Mouse (Mus musculus): ENCODE measurements around the gene Spint5.
A peak's percentile ranks its signal among the peaks of the same experiment; 100 is the strongest.

Spint5 gene

GRCm38 (mm10) chr2:164737377-164738090 is 22.4 kb downstream of the Spint5 start:
- DNase-seq (ENCODE audit: low spot score), result no peak

GRCm38 (mm10) chr2:164739876-164740275 is 24.8 kb downstream of the Spint5 start:
- no peak for DNase-seq (ENCODE audit: low spot score)

- DNase-seq (ENCODE audit: low spot score), result no peak
Measured at GRCm38 (mm10) chr2:164744987-164745386, 29.9 kb downstream of the Spint5 start.

DNA sequence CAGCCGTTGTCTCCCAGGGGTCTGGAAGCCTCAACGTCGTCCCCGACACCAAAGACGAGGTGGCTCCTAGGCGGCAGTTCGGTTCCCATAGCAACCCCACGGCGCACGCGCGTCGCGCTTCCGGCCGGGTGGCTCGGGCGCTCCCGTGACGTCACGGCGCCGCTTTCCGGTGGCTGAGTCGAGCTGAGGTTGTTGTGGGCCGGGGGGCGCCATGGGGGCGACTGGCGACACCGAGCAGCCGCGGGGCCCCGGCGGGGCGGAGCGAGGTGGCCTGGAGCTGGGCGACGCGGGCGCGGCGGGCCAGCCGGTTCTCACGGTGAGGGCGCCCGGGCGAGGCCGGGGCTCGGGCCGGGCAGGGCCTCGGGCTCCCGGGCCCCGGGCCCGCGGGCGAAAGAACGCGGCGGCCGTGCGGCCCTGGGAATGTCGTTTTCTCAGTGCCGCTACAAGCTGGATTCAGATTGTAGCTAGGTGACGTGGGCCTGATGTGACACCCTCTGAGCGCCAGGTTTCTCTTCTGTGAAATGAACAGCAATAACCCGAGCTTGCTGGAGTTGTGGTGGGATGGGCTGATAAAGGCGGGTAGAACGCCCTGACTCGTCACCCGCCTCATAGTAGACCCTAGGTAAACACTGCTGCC is 30.9 kb downstream of the Spint5 start, which contains the start of the genes Wfdc3 and Dnttip1:
TSS of gene Wfdc3 (minus strand) at position 89 of the 637 bp plus-strand sequence.
TSS of gene Dnttip1 (plus strand) at position 141 of the 637 bp plus-strand sequence.
- DNase-seq (ENCODE audit: low spot score), result peak; percentile 89

DNA sequence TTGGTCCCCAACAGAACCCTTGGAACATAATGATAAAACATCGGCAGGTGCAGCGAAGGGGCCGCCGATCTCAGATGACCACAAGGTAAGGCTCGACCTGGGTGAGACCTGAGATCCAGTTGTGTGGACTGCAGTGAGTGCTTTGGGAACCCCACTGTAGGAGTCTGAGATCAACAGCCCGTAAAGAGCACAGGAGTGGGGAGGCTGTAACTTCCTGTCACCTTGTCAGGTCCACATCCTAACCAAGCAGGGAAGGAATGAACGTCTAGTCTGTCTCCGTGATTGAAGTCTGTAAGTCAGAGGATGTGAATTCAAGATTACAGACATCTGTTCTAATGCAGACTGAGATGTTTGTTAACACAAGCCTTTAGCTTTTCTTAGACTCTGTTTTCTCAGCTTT is 31.6 kb downstream of the Spint5 start:
- DNase-seq (ENCODE audit: low spot score), result no peak

- no peak for DNase-seq (ENCODE audit: low spot score)
Measured at GRCm38 (mm10) chr2:164748191-164748590, 33.1 kb downstream of the Spint5 start.

DNA sequence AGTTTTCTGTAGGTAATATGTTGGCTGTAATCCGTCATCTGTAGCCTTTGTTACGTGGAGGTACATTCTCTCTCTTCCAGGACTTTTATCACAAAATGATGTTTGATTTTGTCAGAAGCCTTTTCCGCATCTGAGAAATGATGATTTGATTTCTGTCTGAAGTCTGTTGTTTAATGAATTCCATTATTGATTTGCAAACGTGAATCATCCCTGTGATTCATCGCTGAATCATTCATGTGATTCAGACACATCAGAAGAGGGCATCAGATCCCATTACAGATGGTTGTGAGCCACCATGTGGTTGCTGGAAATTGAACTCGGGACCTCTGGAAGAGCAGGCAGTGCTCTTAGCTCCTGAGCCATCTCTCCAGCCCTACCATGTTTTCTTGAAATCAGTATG is 33.9 kb downstream of the Spint5 start:
- no peak for DNase-seq (ENCODE audit: low spot score)

GRCm38 (mm10) chr2:164752454-164752853 is 37.3 kb downstream of the Spint5 start:
- no peak for DNase-seq (ENCODE audit: low spot score)

- DNase-seq (ENCODE audit: low spot score), result no peak
Measured at GRCm38 (mm10) chr2:164754105-164754504, 39.0 kb downstream of the Spint5 start.

DNA sequence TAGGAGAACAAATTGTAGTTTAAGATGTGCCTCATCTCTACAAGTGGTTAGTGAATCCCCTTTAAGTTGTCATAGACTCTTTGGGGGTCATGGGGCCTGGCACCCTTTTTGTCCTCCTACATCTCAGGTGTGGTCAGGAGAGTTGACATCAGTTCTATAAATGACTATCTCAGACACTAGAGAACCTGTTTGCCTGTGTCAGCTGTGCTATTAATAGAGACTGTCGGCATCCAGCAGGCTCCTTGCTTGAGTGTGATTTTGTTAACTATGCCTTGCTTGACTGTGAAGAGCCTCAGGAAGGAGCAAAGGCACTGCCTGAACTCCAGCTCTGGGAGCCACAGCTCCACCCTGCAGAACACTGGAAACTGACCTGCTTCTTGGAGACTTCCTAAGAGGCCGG is 39.7 kb downstream of the Spint5 start:
- no peak for DNase-seq (ENCODE audit: low spot score)

- no peak for DNase-seq (ENCODE audit: low spot score)
Measured at GRCm38 (mm10) chr2:164757841-164758240, 42.7 kb downstream of the Spint5 start.

DNA sequence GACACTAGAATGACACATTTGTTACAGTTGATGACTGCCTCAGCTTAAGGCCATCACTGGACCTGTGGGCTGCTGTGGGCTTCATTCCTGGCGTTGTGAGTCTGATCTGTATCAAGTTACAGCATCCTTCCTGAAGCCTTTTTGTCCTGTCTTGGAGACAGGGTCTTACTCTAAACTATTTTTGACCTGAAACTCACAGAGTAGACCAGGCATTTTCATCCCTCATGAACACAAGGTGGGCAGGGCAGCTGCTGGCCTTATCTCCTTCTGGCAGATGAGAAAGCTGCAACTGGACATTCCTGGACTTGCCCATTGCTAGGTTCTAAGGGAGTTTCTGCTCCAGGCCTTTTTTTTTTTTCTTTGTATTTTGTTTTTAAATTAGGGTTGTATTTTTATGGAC is 43.6 kb downstream of the Spint5 start:
- no peak for DNase-seq (ENCODE audit: low spot score)

GRCm38 (mm10) chr2:164760059-164760833 is 45.1 kb downstream of the Spint5 start:
- DNase-seq (ENCODE audit: low spot score), result no peak

GRCm38 (mm10) chr2:164761502-164761901 is 46.4 kb downstream of the Spint5 start:
- no peak for DNase-seq (ENCODE audit: low spot score)

- no peak for DNase-seq (ENCODE audit: low spot score)
Measured at GRCm38 (mm10) chr2:164761971-164762370, 46.9 kb downstream of the Spint5 start.

DNA sequence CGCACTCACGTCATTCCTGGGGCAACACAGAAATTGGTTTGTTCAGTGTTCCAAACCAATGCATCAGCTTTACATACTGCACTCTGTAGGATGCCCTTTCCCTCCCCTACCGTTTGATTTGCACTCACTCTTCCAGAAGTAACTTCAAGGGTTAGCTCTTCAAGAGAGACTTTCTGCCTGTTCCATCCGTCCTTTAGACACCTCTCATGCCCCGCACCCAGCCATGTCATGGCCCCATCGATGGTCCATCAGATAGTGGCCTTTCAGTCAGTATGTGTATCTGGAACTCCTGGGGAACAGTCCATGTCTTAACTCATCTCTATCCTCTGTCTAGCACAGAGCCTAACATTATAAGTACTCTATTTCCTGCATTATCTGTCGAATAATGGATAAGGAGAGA is 47.5 kb downstream of the Spint5 start:
- DNase-seq (ENCODE audit: low spot score), result no peak

DNA sequence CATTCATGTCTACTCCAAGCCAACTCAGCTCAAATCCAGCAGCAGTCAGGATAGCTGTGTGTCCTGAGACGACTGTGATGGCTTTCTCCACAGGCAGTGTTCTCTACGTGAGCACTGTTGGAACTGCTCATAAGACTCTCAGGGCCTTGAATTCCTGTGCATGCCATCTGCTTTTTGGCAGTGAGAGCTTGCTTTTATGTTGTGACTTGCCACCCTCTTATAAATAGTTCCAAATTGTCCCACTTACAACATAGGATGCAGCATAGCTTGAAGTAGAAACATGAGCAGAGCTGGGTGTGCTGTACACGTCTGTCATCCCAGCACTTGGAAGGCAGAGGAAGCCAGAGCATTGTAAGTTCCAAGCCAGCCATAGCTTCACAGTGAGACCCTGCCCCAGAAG is 50.7 kb downstream of the Spint5 start:
- no peak for DNase-seq (ENCODE audit: low spot score)
